Mouse (Mus musculus) cerebellum, adult 11-12 months (tissue): ENCODE measurements at regions not wholly inside any gene's neighbourhood (a gene's known extent, or its start where the extent isn't known, plus 50 kb on each side); places are given as distances from the start of the nearest gene placed in this dataset.
A peak's percentile ranks its signal among the peaks of the same experiment; 100 is the strongest.

Experiments
- DNase-seq: peaks from one replicate; pipeline ENCODE4 v3.0.0; 2022

- DNase-seq, result peak; percentile 6
Observed at GRCm38 (mm10) chr10:29635828-29636227, 100.2 kb upstream of the Rspo3 start.

- DNase-seq, result no peak
Observed at GRCm38 (mm10) chr10:29595455-29595854, 59.8 kb upstream of the Rspo3 start.

- DNase-seq, result no peak
Observed at GRCm38 (mm10) chr10:29594969-29595368, 59.3 kb upstream of the Rspo3 start.

GRCm38 (mm10) chr10:29592906-29593305 lies 57.2 kb upstream of the Rspo3 start:
- DNase-seq, result no peak

- no peak for DNase-seq
Observed at GRCm38 (mm10) chr10:29590187-29590586, 54.5 kb upstream of the Rspo3 start.

- no peak for DNase-seq
Observed at GRCm38 (mm10) chr10:29589739-29590138, 54.1 kb upstream of the Rspo3 start.
